Comparison of ENCODE assay signal across 24 mouse cellular contexts in genomic region chr3:103712196-103712595, GRCm38 (mm10). TPM values are rescaled to one million over a fixed set of nuclear protein-coding genes. Genes with fewer than 3 reads are reported as not detected.
DNase-seq lines count a peak whose midpoint lies in the region; ATAC-seq and TF ChIP-seq lines count a peak whose summit lies in the region.
"Had no signal": no experiment of that assay in that cellular context is flagged by ENCODE, and none has a peak within 500 bp of the region (broad histone marks: within the 10 kb centered on the region; RNA-seq: fewer than 3 reads in every experiment).

No protein-coding gene starts in this region.

- TF ChIP-seq CTCF in heart, postnatal 0 days (IDR thresholded peaks at IDR 0.05; ENCODE audit: low read depth): no peak
- TF ChIP-seq CTCF in lung, embryonic 14.5 days (IDR thresholded peaks at IDR 0.05; ENCODE audit: low read depth): no peak

- H3K9ac ChIP-seq in heart, postnatal 0 days (replicated peaks; ENCODE audit: low read depth, low read length): no peak overlapping the region
- no peak overlapping the region for H3K9ac ChIP-seq in lung, embryonic 14.5 days
- H3K9ac ChIP-seq: forebrain, embryonic 13.5 days; hindbrain, embryonic 15.5 days; intestine, embryonic 15.5 days; kidney, embryonic 15.5 days; liver, postnatal 0 days; midbrain, embryonic 13.5 days; neural tube, embryonic 13.5 days had no signal

- no peaks in the 10 kb centered on the region for H3K9me3 ChIP-seq in heart, postnatal 0 days (replicated peaks; ENCODE audit: control insufficient read depth, low read length)
- no peaks in the 10 kb centered on the region for H3K9me3 ChIP-seq in lung, embryonic 14.5 days (ENCODE audit: low read depth, low read length)
- H3K9me3 ChIP-seq: forebrain, embryonic 13.5 days; hindbrain, embryonic 15.5 days; intestine, embryonic 15.5 days; kidney, embryonic 15.5 days; midbrain, embryonic 13.5 days; neural tube, embryonic 13.5 days had no signal

- TF ChIP-seq EP300 in heart, postnatal 0 days (IDR thresholded peaks at IDR 0.05; ENCODE audit: low read depth): no peak

- no peaks in the 10 kb centered on the region for H3K27me3 ChIP-seq in heart, postnatal 0 days (ENCODE audit: control insufficient read depth, insufficient read depth, low read length)
- H3K27me3 ChIP-seq in lung, embryonic 14.5 days (ENCODE audit: insufficient read depth, low read length): no peaks in the 10 kb centered on the region
- H3K27me3 ChIP-seq: forebrain, embryonic 13.5 days; hindbrain, embryonic 15.5 days; intestine, embryonic 15.5 days; kidney, embryonic 15.5 days; neural tube, embryonic 13.5 days had no signal

- H3K4me1 ChIP-seq in heart, postnatal 0 days (ENCODE audit: control insufficient read depth, insufficient read depth): no peaks in the 10 kb centered on the region
- H3K4me1 ChIP-seq in lung, embryonic 14.5 days (ENCODE audit: insufficient read depth): peaks cover 4% of the 10 kb centered on the region; the same call in 1 of the 2 replicates

- no peak overlapping the region for H3K4me2 ChIP-seq in heart, postnatal 0 days (ENCODE audit: low read depth, low read length)
- H3K4me2 ChIP-seq in lung, embryonic 14.5 days: no peak overlapping the region
- H3K4me2 ChIP-seq: forebrain, embryonic 13.5 days; hindbrain, embryonic 15.5 days; intestine, embryonic 15.5 days; kidney, embryonic 15.5 days; midbrain, embryonic 13.5 days; neural tube, embryonic 13.5 days had no signal

- ATAC-seq in heart, postnatal 0 days (ENCODE audit: insufficient read depth, low read depth): no peak
- ATAC-seq in lung, embryonic 14.5 days (ENCODE audit: insufficient read depth): no peak
- ATAC-seq: forebrain, embryonic 13.5 days; intestine, embryonic 15.5 days; liver, postnatal 0 days; midbrain, embryonic 13.5 days had no signal

- H3K36me3 ChIP-seq in heart, postnatal 0 days (replicated peaks; ENCODE audit: control insufficient read depth, insufficient read depth, low read length): no peaks in the 10 kb centered on the region
- no peaks in the 10 kb centered on the region for H3K36me3 ChIP-seq in lung, embryonic 14.5 days (ENCODE audit: insufficient read depth)
- H3K36me3 ChIP-seq: hindbrain, embryonic 15.5 days; intestine, embryonic 15.5 days; kidney, embryonic 15.5 days; midbrain, embryonic 13.5 days; neural tube, embryonic 13.5 days had no signal

- DNase-seq in heart, postnatal 0 days (ENCODE audit: low spot score): peak; percentile 24
- no peak for DNase-seq in heart, postnatal 25 days (ENCODE audit: low spot score)
- DNase-seq in lung, embryonic 14.5 days: peak; percentile 76
- no peak for DNase-seq in lung, postnatal 4 days
- peak; percentile 12 for DNase-seq in MEL-GATA-1-ER (ENCODE audit: extremely low read depth, low read depth)
- DNase-seq in embryo, embryonic 11 days: peak; percentile 37
- no peak for DNase-seq in gastrocnemius, adult 8-10 months (ENCODE audit: low spot score in 2 of 2)
- DNase-seq: cerebellum, postnatal 10 days; gastrocnemius, postnatal 10 days; heart, adult 2 months; liver, postnatal 0 days; thymus, postnatal 36 days had no signal

- H3K4me3 ChIP-seq in heart, postnatal 0 days (ENCODE audit: low read depth, low read length): no peak overlapping the region
- H3K4me3 ChIP-seq in lung, embryonic 14.5 days (ENCODE audit: low read depth, low read length): no peak overlapping the region
- H3K4me3 ChIP-seq: forebrain, embryonic 13.5 days; heart, adult 2 months; hindbrain, embryonic 15.5 days; intestine, embryonic 15.5 days; kidney, embryonic 15.5 days; layer of hippocampus, adult 2 months; midbrain, embryonic 13.5 days; neural tube, embryonic 13.5 days had no signal

- H3K27ac ChIP-seq in heart, postnatal 0 days (ENCODE audit: low read depth): no peak overlapping the region
- H3K27ac ChIP-seq in lung, embryonic 14.5 days (ENCODE audit: low read depth): no peak overlapping the region
- H3K27ac ChIP-seq: forebrain, embryonic 13.5 days; heart, adult 2 months; hindbrain, embryonic 15.5 days; intestine, embryonic 15.5 days; kidney, embryonic 15.5 days; layer of hippocampus, adult 2 months; midbrain, embryonic 13.5 days; neural tube, embryonic 13.5 days had no signal

- intact Hi-C loops in heart, postnatal 25 days (cut with DNase I): no loop called here

- WGBS in heart, postnatal 0 days: 92% methylated on average over 4 of the region's 4 CpGs
- WGBS in lung, embryonic 14.5 days: 87% methylated on average over 4 of the region's 4 CpGs

RNA-seq across cellular contexts. Expression of gene Olfml3, which starts 25.6 kb away (rescaled TPM):
- 14.0 and 20.5 TPM in 2 replicates for total RNA-seq in heart, postnatal 0 days (2014; rRNA removed; ENCODE audit: low replicate concordance)
- polyA plus RNA-seq in heart, postnatal 0 days (2015; fragmentation: Nextera tagmentation; extraction: Ambion mirVana): 10.6 and 11.4 TPM in 2 replicates
- 1 to 10 TPM; 5.4 to 5.7 TPM for total RNA-seq in heart, postnatal 25 days (2021)
- 79.0 and 82.5 TPM in 2 replicates for polyA plus RNA-seq in lung, embryonic 14.5 days (2014; fragmentation: Nextera tagmentation; extraction: Ambion mirVana)
- 1 to 10 TPM in 3 of 4 experiments, under 1 TPM in 1; 0.94 to 4.0 (median 1.8) TPM for total RNA-seq in gastrocnemius, adult 8-10 months (2022)

RNA-seq across cellular contexts. Expression of gene Gm10964, which starts 27.0 kb away (rescaled TPM):
- not detected in 2 replicates for total RNA-seq in heart, postnatal 0 days (2014; rRNA removed; ENCODE audit: low replicate concordance)
- polyA plus RNA-seq in heart, postnatal 0 days (2015; fragmentation: Nextera tagmentation; extraction: Ambion mirVana): not detected in 2 replicates
- not detected for total RNA-seq in heart, postnatal 25 days (2021)
- not detected in 2 replicates for polyA plus RNA-seq in lung, embryonic 14.5 days (2014; fragmentation: Nextera tagmentation; extraction: Ambion mirVana)
- total RNA-seq in gastrocnemius, adult 8-10 months (2022): not detected
- total RNA-seq: gastrocnemius, postnatal 10 days; heart, adult 2 months; layer of hippocampus, adult 2 months; left cerebral cortex, postnatal 25 days; liver, adult 2 months had no signal
- polyA plus RNA-seq: forebrain, embryonic 13.5 days; frontal cortex, adult 2 months; heart, adult 2 months; heart, embryonic 16.5 days; hindbrain, embryonic 15.5 days; intestine, embryonic 15.5 days; kidney, embryonic 15.5 days; liver, adult 2 months; liver, postnatal 0 days; midbrain, embryonic 13.5 days; neural tube, embryonic 13.5 days; testis, adult 2 months had no signal

Comparison
In these comparisons a context has a peak if more than half of its experiments do, and no peak if none do; other contexts are left out.
1. DNase-seq: peak in heart, postnatal 0 days (single experiment), lung, embryonic 14.5 days (single experiment), MEL-GATA-1-ER (single experiment) and embryo, embryonic 11 days (single experiment); none in heart, postnatal 25 days (single experiment), lung, postnatal 4 days (0 of 2) and gastrocnemius, adult 8-10 months (0 of 2).